Mouse (Mus musculus): Measurements from ENCODE around the gene Cldnd2.
"Not testable (repeated sequence)": the region's sequence is repeated elsewhere in the genome, so short reads cannot be mapped to it uniquely, and the experiment has no call there.

The Cldnd2 gene

DNA sequence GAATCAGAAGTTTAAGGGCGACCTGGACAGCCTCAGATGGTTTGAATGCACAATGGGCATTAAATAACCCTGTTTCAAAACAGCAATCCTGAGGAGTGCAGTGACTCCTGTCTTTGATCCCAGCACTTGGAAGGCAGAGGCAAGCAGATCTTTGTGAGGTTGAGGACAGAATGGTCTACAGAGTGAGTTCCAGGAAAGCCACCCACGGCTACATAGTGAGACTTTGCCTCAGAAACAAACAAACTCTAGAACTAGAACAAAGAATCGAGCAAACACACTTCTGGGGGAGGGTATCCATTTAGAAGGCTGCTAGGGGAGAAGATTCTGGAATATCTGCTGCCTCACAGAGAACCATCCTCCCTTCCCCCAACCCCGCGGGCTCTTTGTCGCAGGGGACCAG is at the start of gene Cldnd2:
Gene Cldnd2 (plus strand): TSS at position 301 of the 400 bp plus-strand sequence.
- DNase-seq (ENCODE audit: low spot score) = no peak

DNA sequence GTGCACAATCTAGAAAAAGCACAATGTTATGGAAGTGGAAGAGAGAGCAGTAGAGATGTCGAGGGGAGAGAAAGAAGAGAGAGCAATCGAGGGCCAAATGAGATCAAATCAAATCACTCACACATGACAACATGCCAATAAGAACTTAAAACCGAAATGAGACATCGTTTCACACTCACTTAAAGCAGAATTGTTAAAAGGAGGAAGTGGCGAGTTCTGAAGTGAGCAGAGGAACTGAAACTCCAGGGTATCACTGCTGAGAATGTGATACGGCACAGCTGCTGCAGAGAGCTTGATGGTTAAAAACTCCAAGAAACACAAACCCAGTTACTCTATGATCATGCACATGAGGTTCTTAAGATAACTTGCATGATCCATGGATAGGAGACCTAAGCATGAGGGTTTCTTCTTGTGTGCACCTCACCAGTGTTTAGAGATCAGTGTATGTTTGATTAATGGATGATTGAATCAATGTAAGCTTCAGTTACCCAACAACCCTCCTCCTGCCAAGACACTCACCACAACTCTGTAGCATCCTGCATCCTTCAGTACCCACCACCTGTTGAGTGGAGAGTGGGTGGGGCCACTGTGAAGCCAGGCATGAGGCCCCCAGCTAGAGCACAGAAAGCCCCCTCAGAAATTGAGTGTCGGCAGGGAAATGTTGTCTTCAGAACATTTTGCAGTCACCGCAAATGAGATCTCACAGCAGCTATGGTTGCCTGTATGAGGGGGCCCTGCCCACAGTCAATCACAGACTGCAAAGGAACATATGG is 48.0 kb upstream of the Cldnd2 start:
- DNase-seq (ENCODE audit: low spot score) = no peak

DNA sequence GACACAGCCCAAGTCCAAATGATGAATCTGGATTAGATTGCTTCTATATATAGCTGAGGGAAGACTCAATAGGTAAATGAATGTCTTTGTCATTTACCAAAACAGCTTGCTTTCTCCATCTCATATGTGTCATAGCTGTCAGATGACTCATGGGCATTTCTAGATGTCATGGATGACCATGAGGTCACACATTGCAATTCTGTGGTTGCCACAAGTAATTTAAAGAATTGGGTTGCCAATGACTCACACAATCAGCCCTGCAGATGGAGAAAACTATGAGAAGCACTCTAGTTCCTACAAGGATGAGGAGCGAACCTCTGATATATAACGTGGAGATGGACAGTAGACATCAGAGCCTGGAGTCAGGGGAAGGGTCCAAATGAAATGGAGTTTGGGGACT is 41.1 kb upstream of the Cldnd2 start:
- no peak for DNase-seq (ENCODE audit: low spot score)

DNA sequence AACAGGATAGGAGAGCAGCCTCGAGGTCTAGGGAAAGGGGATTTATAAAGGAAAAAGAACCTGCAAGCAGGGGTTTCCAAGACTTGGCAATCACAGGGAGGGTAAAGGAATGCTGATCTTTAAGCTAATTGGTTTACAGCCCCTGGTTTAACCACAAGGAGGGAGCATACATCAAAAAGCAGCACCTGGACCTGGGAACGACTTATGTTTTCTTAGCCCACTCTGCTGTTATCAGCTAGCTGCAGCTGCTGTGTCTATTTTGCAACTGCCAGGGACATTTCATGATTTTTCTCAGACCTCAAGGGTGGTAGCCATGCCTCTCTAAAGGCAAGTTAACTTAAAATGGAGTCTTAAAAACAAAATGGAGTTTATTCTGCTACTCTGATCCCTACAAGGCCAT is 37.9 kb upstream of the Cldnd2 start:
- no peak for DNase-seq (ENCODE audit: low spot score)

DNA sequence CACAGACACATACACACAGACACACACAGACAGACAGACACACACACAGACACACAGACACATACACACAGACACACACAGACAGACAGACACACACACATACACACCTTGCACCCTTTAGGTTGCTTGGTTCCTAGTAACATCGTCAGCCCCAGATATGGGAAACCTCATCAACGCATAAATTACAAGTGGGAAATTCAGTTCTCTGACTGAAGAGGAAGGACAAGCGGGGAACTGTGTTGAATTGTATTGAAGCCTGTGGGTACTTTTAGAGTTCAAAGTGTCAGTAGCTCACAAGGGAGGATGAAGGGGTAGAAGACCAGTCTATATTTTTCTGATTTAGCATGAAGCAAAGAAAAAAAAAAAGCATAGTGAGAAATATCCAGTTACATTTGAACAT is 33.0 kb upstream of the Cldnd2 start:
- no peak for DNase-seq (ENCODE audit: low spot score)

DNA sequence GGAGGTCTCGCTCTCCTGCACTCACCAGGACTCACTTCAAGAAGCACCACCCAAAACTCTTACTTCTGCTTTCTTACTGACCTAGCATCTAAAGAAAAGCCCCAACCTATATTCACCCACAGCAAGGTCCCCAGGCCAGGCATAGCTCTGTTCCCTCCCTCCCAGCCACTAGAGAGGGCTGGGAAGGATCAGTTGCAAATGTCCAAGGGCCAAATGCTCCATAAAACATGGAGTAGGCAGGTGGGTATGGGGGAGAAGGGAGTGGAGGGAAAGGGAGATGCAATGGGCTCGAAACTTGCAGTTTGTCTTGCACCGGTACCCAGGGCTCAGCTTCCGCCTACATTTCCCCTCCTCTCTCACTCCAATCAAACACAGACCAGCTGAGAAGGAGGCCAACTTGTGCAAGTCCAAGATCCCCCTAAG is 32.4 kb upstream of the Cldnd2 start, which contains the start of gene Siglecg:
Gene Siglecg (plus strand): TSS at position 74 of the 423 bp plus-strand sequence.
- no peak for DNase-seq (ENCODE audit: low spot score)

DNA sequence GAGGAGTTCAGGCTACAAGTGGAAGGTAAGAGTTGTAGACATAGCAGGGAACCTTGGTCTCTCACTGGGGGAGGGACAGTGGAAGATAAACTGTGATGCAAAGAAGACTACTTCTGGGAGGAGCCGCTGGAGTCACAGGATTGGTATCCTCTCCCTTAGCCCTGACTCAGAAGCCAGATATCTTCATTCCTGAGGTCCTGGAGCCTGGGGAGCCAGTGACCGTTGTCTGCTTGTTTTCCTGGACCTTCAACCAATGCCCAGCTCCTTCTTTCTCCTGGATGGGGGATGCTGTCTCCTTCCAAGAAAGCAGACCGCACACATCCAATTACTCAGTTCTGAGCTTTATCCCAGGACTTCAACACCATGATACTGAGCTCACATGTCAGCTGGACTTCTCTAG is 31.5 kb upstream of the Cldnd2 start:
- DNase-seq (ENCODE audit: low spot score) = no peak

DNA sequence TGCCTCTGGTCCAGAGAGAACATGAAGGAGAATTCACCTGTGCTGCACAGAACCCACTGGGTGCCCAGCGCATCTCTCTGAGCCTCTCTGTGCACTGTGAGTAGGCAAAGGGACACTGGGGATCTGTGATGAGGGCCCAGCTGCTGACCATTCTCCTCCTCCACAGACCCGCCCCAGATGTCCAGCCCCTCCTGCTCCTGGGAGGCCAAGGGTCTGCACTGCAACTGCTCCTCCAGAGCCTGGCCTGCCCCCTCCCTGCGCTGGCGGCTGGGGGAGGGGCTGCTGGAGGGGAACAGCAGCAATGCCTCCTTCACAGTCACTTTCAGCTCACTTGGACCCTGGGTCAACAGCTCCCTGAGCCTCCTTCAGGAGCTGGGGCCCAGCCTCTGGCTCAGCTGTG is 28.9 kb upstream of the Cldnd2 start:
- not testable (repeated sequence) for DNase-seq (ENCODE audit: low spot score)

DNA sequence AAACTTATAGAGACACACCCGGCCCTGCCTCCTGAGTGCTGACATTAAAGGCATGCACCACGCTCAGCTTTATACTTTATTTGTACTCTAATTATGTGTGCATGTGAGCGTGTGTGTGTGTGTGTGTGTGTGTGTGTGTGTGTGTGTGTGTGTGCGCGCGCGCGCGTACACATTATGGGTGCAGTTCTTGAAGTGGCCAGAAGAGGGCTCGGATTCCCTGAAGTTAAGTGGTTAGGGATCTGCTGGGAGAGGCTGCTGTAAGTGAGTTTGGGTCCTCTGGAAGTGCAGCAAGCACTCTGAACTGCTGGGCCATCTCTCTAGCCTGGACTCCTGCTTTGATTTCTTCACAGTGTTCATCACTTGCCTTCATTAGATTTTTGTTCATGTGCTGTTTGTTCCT is 23.3 kb upstream of the Cldnd2 start:
- DNase-seq (ENCODE audit: low spot score) = no peak

DNA sequence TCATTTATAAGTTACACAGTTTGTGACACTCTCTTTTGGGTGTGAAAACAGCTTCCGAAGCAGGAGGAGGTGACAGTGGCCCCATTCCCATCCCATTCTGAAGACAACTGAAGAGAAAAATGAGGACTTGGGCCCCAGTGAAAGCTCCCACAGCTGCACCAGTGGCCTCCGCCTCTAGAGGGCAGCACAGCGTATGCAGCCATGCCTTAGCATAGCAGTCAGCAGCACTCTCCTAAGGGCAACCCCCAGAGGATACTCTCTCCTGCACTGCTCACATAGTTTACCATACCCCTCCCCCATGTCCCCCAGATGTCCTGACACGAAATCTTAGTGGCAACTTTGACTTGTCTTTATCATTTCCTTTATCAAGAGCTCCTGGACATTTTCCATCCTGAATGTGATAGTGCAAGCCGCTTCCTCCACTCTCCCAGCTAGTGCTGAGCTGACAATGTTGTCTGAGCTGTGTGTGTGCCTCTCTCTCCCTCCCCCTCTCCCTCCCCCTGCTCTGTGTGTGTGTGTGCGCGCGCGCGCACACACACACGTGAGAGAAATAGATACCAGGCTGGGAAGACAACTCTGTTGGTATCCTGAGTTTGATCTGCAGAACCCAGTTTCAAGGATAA is 17.5 kb upstream of the Cldnd2 start:
- peak; percentile 48 for DNase-seq (ENCODE audit: low spot score)

DNA sequence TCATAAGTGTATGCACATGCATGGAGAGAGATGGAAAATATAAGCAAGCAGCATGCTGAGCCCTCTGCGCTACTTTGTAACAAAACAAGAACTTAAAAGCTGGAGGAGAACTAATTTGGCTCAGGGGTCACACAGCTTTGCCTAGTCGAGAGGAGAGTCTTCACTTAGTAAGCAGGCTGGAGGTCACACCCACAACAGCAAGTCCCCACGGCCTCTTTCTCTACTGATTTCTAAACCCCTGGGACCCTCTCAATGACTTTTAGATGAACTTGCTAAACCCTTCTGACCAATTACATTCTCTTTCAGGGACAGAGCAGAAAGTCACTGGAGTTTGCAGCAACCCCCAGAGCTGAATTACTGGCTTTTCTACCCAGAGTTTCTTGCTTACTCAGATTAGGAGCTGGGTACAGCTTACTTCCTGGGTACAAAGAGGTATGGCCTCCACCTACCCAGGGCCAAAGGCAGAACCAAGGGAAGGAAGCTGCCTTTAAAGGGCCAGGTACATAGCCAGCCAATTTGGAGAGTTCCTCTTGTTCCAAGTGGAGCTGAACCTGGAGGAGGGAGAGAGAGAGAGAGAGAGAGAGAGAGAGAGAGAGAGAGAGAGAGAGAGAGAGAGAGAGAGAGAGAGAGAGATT is 16.5 kb upstream of the Cldnd2 start:
- DNase-seq (ENCODE audit: low spot score) = no peak

DNA sequence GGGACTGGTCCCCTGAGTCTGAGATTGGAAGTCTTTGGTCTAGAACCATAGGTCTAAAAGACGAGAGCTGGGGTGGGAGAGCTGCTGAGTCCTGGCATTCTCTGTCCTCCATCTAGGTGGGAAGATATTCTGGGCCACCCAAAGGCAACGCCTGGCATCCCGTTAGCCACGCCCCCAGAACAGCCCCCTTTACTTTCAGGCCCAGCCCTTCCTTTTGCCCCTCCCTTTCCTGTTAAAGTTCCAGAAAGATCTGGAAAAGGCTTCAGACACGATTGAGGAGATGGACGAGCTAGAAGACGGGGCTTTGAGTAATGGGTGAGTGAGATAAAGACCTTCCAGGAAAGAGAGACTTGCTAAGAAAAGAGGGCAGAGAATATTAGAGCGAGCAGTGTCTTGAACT is 13.2 kb upstream of the Cldnd2 start, which contains the start of gene Lim2:
Gene Lim2 (plus strand): TSS at position 265 of the 400 bp plus-strand sequence.
- no peak for DNase-seq (ENCODE audit: low spot score)

DNA sequence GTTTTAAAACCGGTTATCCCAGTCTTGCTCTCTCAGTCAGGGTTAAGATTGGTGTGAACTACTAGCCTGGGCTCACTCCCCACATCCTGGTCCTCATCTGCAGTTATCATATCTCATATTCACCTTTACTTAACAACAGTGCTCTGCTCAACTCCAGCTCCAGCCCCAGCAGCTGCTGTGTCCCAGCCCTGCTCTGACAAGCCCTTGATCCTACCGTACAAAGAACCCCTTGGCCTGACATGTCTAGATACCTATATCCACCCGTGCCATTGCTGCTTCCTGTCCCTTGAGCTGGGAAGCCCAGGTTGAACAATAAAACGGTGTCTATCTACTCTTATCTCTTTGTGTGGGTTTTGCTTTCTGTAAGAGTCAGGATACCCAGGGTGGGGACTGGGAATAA is 11.1 kb upstream of the Cldnd2 start:
- no peak for DNase-seq (ENCODE audit: low spot score)

DNA sequence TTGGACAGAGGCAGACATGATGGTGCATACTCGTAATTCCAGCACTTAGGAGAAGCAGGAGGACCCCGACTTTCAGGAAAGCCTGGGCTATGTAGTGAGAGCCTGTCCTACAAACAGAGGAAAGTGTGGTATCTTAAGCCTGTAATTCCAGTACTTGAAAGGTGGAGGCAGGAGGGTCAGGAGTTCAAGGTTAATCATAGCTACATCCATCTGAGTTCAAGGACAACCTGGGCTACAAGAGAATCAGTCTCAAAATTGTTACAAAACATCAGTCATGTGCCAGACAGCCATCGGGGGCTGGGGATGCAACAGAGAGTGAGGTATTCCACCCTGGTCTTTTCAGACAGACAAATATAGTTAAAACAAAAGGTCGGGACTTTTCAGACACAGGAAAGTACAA is 7.7 kb upstream of the Cldnd2 start:
- DNase-seq (ENCODE audit: low spot score) = no peak

DNA sequence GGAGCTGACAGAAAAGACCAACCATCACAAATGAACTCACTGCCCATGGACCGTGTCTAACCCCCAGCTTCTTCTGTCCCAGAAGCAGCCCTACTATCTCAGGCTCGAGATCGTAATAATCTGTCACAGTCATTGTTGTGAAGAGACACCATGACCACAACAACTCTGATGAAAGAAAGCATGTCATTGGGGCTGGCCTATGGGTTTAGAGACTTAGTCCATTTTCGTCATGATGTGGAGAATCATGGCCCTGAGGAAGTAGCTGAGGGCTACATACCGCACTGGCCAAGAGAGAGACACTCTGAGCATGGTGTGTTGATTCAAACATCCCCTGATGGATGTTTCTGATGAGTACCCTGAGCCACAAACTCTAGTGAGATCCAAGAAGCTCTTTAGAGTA is 5.9 kb upstream of the Cldnd2 start:
- no peak for DNase-seq (ENCODE audit: low spot score)

DNA sequence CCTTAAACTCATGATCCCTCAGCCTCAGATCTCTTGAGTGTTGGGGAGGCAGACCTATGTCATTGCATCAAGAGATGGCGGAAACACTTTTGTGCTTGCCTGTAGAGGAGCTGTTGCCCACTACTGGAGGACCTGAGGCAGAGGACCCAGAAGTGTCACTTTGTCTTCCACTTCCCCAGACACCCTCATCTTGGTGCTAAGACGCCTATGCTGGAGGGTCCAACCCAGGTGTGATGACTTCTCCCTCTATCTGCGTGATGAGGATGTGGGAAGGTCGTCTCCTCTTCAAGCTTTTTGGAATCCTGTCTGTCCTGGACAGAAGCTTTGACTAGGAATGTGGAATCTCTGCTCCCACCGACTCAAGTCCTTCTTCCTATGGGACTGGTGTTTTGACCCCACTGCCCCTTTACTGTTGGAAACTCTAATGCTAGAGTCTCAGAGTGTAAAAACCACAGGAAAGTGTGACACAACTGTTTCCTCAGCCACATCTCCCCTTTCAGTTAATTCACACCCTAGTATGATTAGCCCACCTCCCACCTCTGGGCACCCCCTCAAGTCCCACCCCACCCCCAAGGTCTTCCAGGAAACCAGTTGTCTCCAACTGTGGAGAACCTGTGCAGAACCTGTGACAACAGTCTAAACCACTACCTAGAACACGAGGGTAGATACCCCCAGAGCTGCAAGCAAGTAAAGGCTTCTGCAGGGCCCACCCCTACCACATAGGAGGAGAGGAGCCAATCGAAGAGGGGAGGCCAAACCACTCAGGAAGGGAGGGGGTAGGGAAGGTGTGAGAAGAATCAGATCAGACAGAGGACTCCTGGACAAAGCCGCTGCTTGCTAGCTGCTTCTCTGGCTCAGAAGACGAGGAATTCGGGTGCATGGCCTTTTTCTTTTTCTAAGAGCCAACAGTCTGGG is 4.0 kb upstream of the Cldnd2 start, which contains the start of gene Nkg7:
Gene Nkg7 (plus strand): TSS at position 733 of the 915 bp plus-strand sequence.
- no peak for DNase-seq (ENCODE audit: low spot score)

DNA sequence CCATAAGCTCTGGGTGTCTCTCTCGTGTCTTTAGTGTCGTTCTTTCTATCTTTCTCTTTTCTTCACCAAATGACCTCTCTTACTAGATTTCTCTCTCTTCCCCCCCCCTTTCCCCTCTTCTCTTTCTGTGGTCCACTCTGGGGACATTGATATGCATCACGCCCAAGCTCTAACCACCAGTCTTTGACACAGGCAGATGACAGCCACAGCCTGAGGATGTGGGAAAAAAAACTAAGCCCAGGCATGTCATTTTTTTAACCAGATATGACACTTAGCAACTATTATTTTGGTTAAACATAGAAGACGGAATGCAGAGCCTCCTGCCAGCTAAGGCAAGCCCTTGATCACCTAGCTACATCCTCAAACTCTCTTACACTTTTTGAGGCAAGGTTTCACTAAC is 2.0 kb upstream of the Cldnd2 start:
- DNase-seq (ENCODE audit: low spot score) = no peak

DNA sequence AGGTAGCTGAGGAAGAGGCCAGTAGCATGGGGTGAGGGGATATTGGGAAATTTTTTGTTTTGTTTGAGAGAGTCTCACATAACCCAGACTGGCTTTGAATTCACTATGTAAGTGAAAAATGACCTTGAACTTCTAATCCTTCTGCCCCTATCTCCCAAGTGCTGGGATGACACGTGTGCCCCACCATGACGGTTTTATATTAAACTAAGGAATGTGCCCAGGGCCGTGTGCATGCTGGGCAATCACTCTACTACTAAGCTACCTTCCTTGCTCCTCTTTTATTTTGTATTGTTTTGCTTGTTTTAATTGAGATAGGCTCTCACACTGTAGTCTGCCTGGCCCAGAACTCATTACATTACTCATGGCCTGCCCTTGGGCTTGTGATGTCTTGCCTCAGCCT is 489 bp downstream of the Cldnd2 start:
- DNase-seq (ENCODE audit: low spot score) = no peak

DNA sequence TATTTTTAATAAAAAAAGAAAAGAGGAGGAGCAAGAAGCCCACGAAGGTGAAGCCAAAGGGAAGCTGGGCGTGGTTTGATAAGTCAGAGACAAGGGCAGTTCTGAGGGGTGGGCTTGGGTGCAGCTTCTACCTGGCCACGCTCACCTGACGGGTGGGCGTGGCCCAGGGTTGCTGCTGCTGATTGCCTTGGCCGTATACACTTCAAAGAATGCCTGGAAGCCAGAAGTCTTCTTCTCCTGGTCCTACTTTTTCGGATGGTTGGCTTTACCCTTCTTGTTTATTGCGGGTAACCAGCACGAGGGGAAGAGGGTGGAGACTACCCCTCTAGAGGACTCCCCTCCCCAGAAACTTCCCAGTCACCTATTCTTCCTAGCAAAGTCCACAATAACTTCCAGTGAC is 2.1 kb downstream of the Cldnd2 start:
- DNase-seq (ENCODE audit: low spot score) = no peak

DNA sequence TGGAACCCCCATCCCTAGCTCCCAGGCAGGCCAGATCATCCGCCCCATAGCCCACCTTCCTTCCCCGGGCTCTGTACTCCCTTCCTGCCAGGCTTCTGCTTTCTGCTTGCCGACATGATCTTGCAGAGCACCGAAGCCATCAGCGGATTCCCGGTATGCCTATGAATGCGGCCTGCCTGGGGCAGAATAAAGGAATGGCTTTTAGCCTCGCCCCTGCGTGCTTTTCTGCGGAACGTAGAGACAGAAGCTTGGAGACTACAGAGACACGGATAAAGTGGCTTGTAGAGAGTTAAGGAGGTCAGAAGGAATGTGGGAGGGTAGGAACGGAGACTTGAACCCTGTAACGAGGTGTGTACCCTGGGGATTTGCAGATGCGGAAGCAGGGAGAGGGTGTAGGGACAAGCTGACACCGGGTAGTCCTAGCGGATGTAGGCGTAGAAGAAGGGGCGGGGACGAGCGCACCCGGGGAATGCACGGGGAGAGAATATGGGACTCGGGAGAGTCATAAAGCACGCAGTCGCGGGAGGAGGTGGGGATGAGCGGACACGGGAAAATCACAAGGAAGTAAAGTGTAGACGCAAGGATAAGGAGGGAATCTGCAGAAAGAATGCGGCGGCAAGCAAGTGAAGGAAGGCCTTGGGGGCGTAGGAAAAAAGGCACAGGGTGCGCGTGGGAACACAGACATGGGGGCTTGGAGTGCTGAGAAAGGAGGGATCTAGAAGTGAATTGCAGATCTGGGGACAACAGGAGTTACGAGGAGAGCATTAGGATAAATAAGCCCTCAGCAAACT is 2.7 kb downstream of the Cldnd2 start:
- DNase-seq (ENCODE audit: low spot score) = no peak

DNA sequence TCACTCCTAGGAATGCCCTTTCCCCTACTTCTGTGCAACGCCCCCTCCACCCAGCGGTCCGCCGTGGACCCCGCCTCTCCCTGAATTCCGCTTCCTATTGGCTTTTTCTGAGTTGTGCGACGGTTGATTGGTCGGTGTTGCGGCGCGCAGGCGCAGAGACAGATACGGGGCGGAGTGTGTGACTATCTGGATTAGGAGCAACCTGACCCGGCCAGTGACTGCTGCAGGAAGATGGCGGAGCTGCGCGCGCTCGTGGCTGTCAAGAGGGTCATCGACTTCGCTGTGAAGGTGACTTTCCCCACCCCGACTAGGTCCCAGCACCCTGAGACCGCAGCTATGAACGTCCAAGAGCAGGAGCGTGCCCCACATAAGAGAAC is 3.3 kb downstream of the Cldnd2 start, which contains the start of the genes Etfb and Gm45233:
Gene Etfb (plus strand): TSS at position 167 of the 377 bp plus-strand sequence.
Gene Gm45233 (plus strand): TSS at position 212 of the 377 bp plus-strand sequence.
- peak; percentile 93 for DNase-seq (ENCODE audit: low spot score)
